Mouse (Mus musculus) kidney, postnatal 0 days (tissue): ENCODE results near the gene Gm20388. TPM values are rescaled to one million over a fixed set of nuclear protein-coding genes. Genes with fewer than 3 reads are reported as not detected.

Experiments
- ATAC-seq: fragments of 200-750 bp; cut with Nextera tagmentation; replicated peaks from 2 replicates; pipeline ENCODE4 v1.8.0; 2017; ENCODE audit warnings: low read depth, moderate number of reproducible peaks, moderate TSS enrichment, moderate library complexity; ENCODE audit not compliant: low FRiP score
- DNase-seq: peaks from one replicate; pipeline ENCODE4 v3.0.0-alpha.2; 2016; ENCODE audit warnings: low spot score
- H3K27ac ChIP-seq: fragments of 300-500 bp; sonication (generic); 2 replicates; pipeline ENCODE4 v1.5.1; 2014; ENCODE audit warnings: mild to moderate bottlenecking
- H3K27me3 ChIP-seq: fragments of 300-500 bp; sonication (generic); 2 replicates; pipeline ENCODE4 v1.6.1; 2014; ENCODE audit warnings: low read length, mixed read lengths; ENCODE audit not compliant: insufficient read depth
- H3K36me3 ChIP-seq: fragments of 300-500 bp; sonication (generic); 2 replicates; pipeline ENCODE4 v1.6.1; 2014; ENCODE audit warnings: low read length, mixed read lengths; ENCODE audit not compliant: insufficient read depth
- H3K4me1 ChIP-seq: fragments of 300-500 bp; sonication (generic); replicated peaks from 2 replicates; pipeline ENCODE4 v1.6.1; 2014; ENCODE audit warnings: antibody characterized with exemption, low read length, mixed read lengths; ENCODE audit not compliant: insufficient read depth
- H3K4me2 ChIP-seq: fragments of 300-500 bp; sonication (generic); 2 replicates; pipeline ENCODE4 v1.6.1; 2014; ENCODE audit warnings: mild to moderate bottlenecking, low read length, moderate library complexity, mixed read lengths
- H3K4me3 ChIP-seq: fragments of 300-500 bp; sonication (generic); replicated peaks from 2 replicates; pipeline ENCODE4 v1.5.1; 2014; ENCODE audit warnings: low read depth, low read length
- H3K9ac ChIP-seq: fragments of 300-500 bp; sonication (generic); 2 replicates; pipeline ENCODE4 v1.6.1; 2014; ENCODE audit warnings: low read depth, low read length
- H3K9me3 ChIP-seq: fragments of 300-500 bp; sonication (generic); replicated peaks from 2 replicates; pipeline ENCODE4 v1.6.1; 2016; ENCODE audit warnings: low read length, inconsistent platforms, mixed read lengths
- CTCF ChIP-seq: IDR thresholded peaks from 2 replicates; pipeline ENCODE4 v1.5.1; 2016; ENCODE audit warnings: antibody characterized with exemption, low read depth, mild to moderate bottlenecking, moderate library complexity
- WGBS: fragments of 180-500 bp; shearing (Covaris S2); extraction: QIAGEN DNeasy Blood & Tissue Kit; methylation state at CpG from one replicate; pipeline ENCODE4 v1.1.7; 2014; 5-methylcytosine and 5-hydroxymethylcytosine counted together
- polyA plus RNA-seq: library from polyadenylated mRNA; unstranded; fragments of >200 nt; fragmentation: Nextera tagmentation; extraction: Ambion mirVana; gene quantifications from 2 replicates; pipeline ENCODE4 v1.2.1, GENCODE M21; 2015

Gene Gm20388
- polyA plus RNA-seq, 1 experiment from 2014 or later: not detected

DNA sequence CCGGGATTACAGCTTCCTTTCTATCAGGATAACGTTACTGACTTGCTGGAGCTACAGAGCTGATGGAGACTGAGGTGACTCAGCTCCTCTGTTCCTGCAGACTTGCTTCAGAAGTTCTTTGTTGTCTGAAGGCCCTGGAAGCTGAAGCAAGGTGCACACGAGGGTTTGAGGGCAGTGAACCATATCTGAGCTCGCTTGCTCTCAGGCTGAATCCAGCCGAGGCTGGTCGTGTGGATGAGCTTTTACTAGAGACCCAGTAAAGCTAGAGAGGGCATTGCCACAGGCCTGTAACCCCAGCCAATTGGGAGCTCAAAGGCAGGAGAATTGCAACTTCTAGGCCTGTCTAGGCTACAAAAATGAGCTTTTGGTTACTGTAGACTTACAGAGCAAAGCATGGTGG, 1797.8 kb downstream of the Gm20388 start:
- ATAC-seq (0 out of 2 replicates have a peak, but pooled peaks have one; percentile 13), DNase-seq (no peak)
- H3K36me3 ChIP-seq: no peaks in the 10 kb centered on the region
- H3K27me3 ChIP-seq: no peaks in the 10 kb centered on the region
- H3K9ac ChIP-seq: no peak overlapping the region
- peak overlapping the region; percentile 6; the same call in 1 of the 2 replicates for H3K27ac ChIP-seq
- no peaks in the 10 kb centered on the region for H3K4me1 ChIP-seq
- WGBS: 36% methylated on average over 6 of the region's 6 CpGs
- TF ChIP-seq CTCF: no peak
- H3K4me2 ChIP-seq: no peak overlapping the region
- no peaks in the 10 kb centered on the region for H3K9me3 ChIP-seq
- H3K4me3 ChIP-seq: no peak overlapping the region

- Histone ChIP-seq H3K36me3 (no peaks in the 10 kb centered on the region), H3K9ac (no peak overlapping the region), H3K4me3 (no peak overlapping the region), H3K27ac (no peak overlapping the region), H3K9me3 (no peaks in the 10 kb centered on the region), H3K27me3 (no peaks in the 10 kb centered on the region), H3K4me1 (no peaks in the 10 kb centered on the region), H3K4me2 (no peak overlapping the region)
- no peak for DNase-seq
- WGBS: 44% methylated on average over 14 of the region's 14 CpGs
- TF ChIP-seq CTCF: no peak
- ATAC-seq: no peak
Measured at GRCm38 (mm10) chr8:121717502-121717901, 1806.9 kb downstream of the Gm20388 start.

DNA sequence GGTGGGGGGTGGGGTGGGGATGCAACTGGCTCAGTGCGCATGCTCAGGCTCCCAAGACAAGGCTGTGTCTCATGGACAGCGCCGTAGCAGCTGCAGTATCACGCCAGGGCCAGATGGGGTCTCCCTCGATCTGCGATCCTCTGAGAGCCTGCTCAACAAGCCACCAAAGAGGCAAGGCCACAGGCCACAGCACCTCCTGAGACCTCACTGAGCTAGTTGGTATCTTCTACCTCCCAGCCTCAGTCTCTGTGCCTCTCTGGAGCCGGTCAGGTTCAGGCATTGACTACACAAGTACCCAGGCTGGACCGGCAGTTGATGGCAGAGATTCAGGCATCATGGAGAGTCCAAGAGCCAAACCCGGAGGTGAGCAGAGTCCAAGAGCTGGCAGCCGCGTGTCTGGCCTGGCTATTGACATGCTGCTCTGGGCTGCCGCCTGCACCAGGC, 1807.4 kb downstream of the Gm20388 start:
- WGBS: 28% methylated on average over 12 of the region's 12 CpGs
- no peak overlapping the region for H3K9ac ChIP-seq
- no peaks in the 10 kb centered on the region for H3K27me3 ChIP-seq
- TF ChIP-seq CTCF: peak; percentile 85
- H3K27ac ChIP-seq: no peak overlapping the region
- 0 out of 2 replicates have a peak, but pooled peaks have one; percentile 37 for ATAC-seq
- no peaks in the 10 kb centered on the region for H3K9me3 ChIP-seq
- no peak overlapping the region for H3K4me2 ChIP-seq
- peak; percentile 93 for DNase-seq
- H3K4me3 ChIP-seq: no peak overlapping the region
- no peaks in the 10 kb centered on the region for H3K36me3 ChIP-seq
- H3K4me1 ChIP-seq: no peaks in the 10 kb centered on the region

- no peak overlapping the region for H3K9ac ChIP-seq
- H3K4me3 ChIP-seq: no peak overlapping the region
- no peak overlapping the region for H3K27ac ChIP-seq
- H3K4me2 ChIP-seq: no peak overlapping the region
- WGBS: 55% methylated on average over 6 of the region's 6 CpGs
- 0 out of 2 replicates have a peak, but pooled peaks have one; percentile 43 for ATAC-seq
- DNase-seq: no peak
- H3K36me3 ChIP-seq: no peaks in the 10 kb centered on the region
- H3K27me3 ChIP-seq: no peaks in the 10 kb centered on the region
- no peak for TF ChIP-seq CTCF
- H3K9me3 ChIP-seq: no peaks in the 10 kb centered on the region
- H3K4me1 ChIP-seq: no peaks in the 10 kb centered on the region
Measured at GRCm38 (mm10) chr8:121718925-121719324, 1808.3 kb downstream of the Gm20388 start.

- Histone ChIP-seq H3K9me3 (no peaks in the 10 kb centered on the region), H3K9ac (no peak overlapping the region), H3K4me1 (no peaks in the 10 kb centered on the region), H3K4me2 (no peak overlapping the region), H3K4me3 (no peak overlapping the region), H3K27ac (no peak overlapping the region), H3K36me3 (no peaks in the 10 kb centered on the region), H3K27me3 (no peaks in the 10 kb centered on the region)
- no peak for ATAC-seq
- no peak for TF ChIP-seq CTCF
- DNase-seq: no peak
- 46% methylated on average over 6 of the region's 6 CpGs for WGBS
Measured at GRCm38 (mm10) chr8:121721072-121721471, 1810.4 kb downstream of the Gm20388 start.

DNA sequence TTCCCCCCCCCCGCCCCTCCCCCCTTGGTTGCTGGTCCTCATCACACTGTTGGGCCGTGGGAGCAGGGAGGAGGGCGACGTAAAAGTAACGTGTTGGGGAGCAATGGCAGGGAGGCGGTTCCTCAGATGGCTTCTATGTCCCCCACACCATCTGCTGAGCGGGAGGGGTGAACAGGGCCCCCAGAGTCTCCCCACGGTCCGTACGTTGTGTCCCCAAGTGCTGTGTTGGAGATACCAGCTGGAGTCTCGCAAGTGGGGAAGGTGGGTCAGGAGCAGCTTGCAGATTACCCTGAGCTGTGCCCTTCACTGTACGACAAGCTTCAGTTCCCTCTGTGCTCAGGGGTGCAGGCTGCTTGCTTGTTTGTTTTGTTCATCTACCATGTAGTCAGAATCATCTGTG, 1813.2 kb downstream of the Gm20388 start:
- ATAC-seq (no peak), DNase-seq (no peak)
- no peak overlapping the region for H3K4me3 ChIP-seq
- H3K36me3 ChIP-seq: no peaks in the 10 kb centered on the region
- no peak overlapping the region for H3K4me2 ChIP-seq
- TF ChIP-seq CTCF: no peak
- 59% methylated on average over 12 of the region's 12 CpGs for WGBS
- H3K4me1 ChIP-seq: no peaks in the 10 kb centered on the region
- H3K9ac ChIP-seq: no peak overlapping the region
- H3K27ac ChIP-seq: no peak overlapping the region
- peaks cover 4% of the 10 kb centered on the region; the same call in 1 of the 2 replicates for H3K27me3 ChIP-seq
- H3K9me3 ChIP-seq: no peaks in the 10 kb centered on the region

- ATAC-seq: no peak
- Histone ChIP-seq H3K9ac (no peak overlapping the region), H3K36me3 (no peaks in the 10 kb centered on the region), H3K4me3 (no peak overlapping the region), H3K9me3 (no peaks in the 10 kb centered on the region), H3K4me1 (peaks cover 10% of the 10 kb centered on the region; the same call in 1 of the 2 replicates), H3K27me3 (peaks cover 34% of the 10 kb centered on the region), H3K27ac (no peak overlapping the region), H3K4me2 (no peak overlapping the region)
- DNase-seq: no peak
- TF ChIP-seq CTCF: no peak
- WGBS: 70% methylated on average over 3 of the region's 3 CpGs
Measured at GRCm38 (mm10) chr8:121727164-121727563, 1816.5 kb downstream of the Gm20388 start.
